Mouse (Mus musculus): ENCODE results near the gene Lag3. TPM values are rescaled to one million over a fixed set of nuclear protein-coding genes. Genes with fewer than 3 reads are reported as not detected.

Gene Lag3
- polyA plus RNA-seq, 1 experiment from 2014 or later = 2.8 TPM

DNA sequence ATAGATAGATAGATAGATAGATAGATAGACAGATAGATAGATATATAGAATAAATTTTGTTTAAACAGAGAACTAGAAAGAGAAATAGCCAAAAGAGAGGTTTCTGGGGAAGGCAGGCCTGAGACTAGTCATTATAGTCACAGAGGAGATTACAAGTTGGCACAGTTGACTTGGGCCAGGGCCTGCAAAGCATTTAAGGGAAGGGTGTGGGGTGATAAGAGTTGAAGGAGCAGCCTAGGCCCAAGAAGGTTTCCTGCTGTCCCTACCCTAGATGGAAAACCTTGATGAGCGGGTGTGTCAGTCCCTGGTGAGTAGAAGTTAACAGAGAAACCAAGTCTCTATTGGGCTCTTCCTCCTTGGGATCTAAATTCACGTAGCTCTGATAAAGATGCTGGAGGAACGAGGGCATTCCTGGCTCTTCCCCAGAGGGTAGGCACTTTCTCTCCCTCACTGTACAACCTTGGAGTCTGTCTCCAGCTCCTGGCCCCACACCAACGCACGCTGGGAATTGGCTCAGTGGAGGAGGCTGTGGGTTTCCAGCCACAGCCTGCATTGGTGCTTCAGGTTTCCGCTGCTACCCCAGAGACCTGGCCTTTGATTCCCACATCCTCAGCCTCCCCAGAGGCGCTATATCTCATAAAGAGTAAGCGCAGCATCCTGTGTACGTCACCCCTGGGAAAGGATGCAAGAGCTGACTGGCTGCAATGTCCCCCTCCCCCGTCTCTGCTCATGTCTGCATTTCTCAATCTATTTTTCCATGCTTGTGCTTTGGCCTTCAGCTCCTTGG is 26.6 kb downstream of the Lag3 start:
- DNase-seq (ENCODE audit: low spot score) = no peak
- H3K27ac ChIP-seq = no peak overlapping the region

DNA sequence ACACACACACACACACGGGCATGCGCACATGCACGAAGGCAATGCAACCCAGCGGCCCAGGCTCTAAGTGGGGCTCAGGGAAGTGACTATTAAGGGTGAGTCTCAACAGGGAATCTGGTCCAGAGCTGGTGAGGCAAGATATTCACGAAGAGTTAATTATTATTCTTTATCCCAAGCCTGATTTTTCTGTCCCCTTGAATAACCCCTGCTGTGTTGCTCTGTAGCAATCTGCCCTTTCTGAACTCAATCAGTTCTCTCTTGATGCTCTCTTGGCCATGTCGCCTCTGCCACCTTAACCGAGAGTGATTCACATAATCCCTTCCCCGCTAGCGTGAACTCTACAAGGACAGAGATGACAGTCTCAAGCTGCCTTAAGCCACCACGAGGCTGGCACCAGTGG is 28.2 kb downstream of the Lag3 start:
- Histone ChIP-seq H3K9me3 (no peaks in the 10 kb centered on the region), H3K4me3 (no peak overlapping the region), H3K27me3 (ENCODE audit: insufficient read depth, poor library complexity, severe bottlenecking) (peaks cover 5% of the 10 kb centered on the region; the same call in 1 of the 2 replicates), H3K36me3 (no peaks in the 10 kb centered on the region), H3K4me1 (0 out of 2 replicates have a peak, but pooled peaks cover 9% of the 10 kb centered on the region), H3K27ac (no peak overlapping the region)
- no peak for DNase-seq (ENCODE audit: low spot score)
- WGBS = 74% methylated on average over 10 of the region's 10 CpGs

More for the DNA sequence above, 26.6 kb downstream of the Lag3 start:
- Histone ChIP-seq H3K36me3 (no peaks in the 10 kb centered on the region), H3K4me3 (no peak overlapping the region), H3K4me1 (peaks cover 9% of the 10 kb centered on the region; the same call in 1 of the 2 replicates), H3K9me3 (no peaks in the 10 kb centered on the region), H3K27me3 (ENCODE audit: insufficient read depth, poor library complexity, severe bottlenecking) (no peaks in the 10 kb centered on the region)
- 64% methylated on average over 10 of the region's 10 CpGs for WGBS

DNA sequence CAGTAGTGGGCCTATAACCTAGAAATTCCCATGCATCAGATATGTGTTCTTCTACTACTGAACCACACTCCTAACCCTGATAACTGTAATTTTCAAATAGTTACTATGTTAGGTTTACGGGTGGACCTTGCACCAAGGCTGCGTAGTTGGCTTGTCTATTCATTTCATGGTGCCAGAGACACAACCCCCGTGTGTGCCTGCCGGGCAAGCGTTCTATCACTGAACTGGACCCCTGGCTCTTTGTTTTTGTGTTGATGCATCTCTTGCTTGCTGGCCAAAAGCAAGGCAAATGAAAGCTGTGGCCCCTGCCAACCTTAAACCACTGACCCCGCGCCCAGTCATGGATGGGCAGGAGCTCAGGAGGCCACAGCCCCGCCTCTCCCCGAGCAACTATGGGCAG is 29.7 kb downstream of the Lag3 start:
- Histone ChIP-seq H3K27me3 (ENCODE audit: insufficient read depth, poor library complexity, severe bottlenecking) (peaks cover 5% of the 10 kb centered on the region; the same call in 1 of the 2 replicates), H3K4me3 (no peak overlapping the region), H3K4me1 (0 out of 2 replicates have a peak, but pooled peaks cover 9% of the 10 kb centered on the region), H3K9me3 (no peaks in the 10 kb centered on the region), H3K36me3 (no peaks in the 10 kb centered on the region), H3K27ac (no peak overlapping the region)
- 88% methylated on average over 9 of the region's 9 CpGs for WGBS
- DNase-seq (ENCODE audit: low spot score) = no peak

DNA sequence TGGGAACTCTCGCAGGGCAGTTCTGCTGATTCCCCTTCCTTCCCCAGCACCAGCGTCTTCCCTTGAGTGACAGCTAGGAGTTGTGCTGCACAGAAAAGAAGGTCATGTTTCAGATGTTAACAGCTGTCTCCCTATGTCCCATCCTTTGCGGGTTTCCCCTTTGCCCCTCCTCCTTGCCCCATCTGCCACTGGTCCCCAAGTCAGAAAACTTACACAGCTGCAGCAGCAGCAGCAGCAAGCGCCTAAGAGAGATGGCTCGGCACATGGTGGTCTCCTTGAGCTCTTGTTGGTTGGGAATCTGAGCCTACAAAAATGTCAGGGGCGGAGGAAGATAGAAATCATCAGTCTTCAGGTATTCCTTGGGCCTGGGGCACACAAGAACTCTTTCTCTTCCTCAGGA is 32.1 kb downstream of the Lag3 start:
- no peak for DNase-seq (ENCODE audit: low spot score)
- Histone ChIP-seq H3K27me3 (ENCODE audit: insufficient read depth, poor library complexity, severe bottlenecking) (peaks cover 5% of the 10 kb centered on the region; the same call in 1 of the 2 replicates), H3K4me1 (0 out of 2 replicates have a peak, but pooled peaks cover 6% of the 10 kb centered on the region), H3K9me3 (no peaks in the 10 kb centered on the region), H3K36me3 (no peaks in the 10 kb centered on the region), H3K27ac (no peak overlapping the region), H3K4me3 (no peak overlapping the region)
- 53% methylated on average over 6 of the region's 6 CpGs for WGBS

DNA sequence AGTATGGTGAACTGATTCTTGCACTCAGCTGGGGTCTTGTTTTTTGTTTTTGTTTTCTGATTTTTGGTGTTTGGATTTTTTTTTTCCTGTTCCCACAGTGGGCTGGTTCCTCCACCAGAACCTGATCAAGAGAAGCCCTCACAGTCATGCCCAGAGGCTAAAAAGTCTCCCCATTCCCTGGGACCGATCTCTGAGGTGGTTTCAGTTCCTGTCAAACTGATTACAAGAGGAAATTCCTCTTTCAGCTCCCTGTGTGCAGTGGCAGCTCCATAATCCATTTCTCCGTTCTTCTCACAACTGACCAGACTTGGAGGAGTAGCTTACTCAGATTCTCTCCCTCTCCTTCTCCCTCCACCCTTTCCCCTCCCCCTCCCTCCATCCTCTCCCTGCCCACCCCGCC is 37.2 kb downstream of the Lag3 start:
- Histone ChIP-seq H3K27me3 (ENCODE audit: insufficient read depth, poor library complexity, severe bottlenecking) (peaks cover 2% of the 10 kb centered on the region; the same call in 1 of the 2 replicates), H3K9me3 (no peaks in the 10 kb centered on the region), H3K27ac (no peak overlapping the region), H3K4me3 (no peak overlapping the region), H3K36me3 (no peaks in the 10 kb centered on the region), H3K4me1 (0 out of 2 replicates have a peak, but pooled peaks cover 5% of the 10 kb centered on the region)
- DNase-seq (ENCODE audit: low spot score) = no peak
- 37% methylated on average over 2 of the region's 3 CpGs for WGBS

DNA sequence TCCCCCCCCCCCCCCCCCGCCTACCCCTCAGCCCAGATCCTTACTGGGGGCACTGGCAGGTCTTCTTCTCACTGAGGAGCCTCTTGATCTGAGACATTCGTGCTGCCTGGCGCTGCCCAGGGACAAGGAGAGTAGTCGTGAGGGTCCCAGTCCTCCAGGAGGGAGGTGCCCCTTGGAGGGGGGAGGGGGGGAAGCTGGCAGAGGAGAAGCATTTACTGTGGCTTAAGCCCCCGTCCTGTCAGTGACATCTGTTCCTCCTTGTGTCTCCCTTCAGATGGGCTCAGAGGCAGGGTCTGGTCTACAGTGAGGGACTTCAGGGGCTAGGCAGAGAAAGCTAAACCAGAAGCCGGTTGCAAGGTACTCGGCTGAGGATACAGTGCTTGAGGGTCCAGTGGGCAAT is 44.9 kb downstream of the Lag3 start:
- Histone ChIP-seq H3K4me3 (no peak overlapping the region), H3K27ac (no peak overlapping the region), H3K27me3 (ENCODE audit: insufficient read depth, poor library complexity, severe bottlenecking) (peaks cover 59% of the 10 kb centered on the region), H3K4me1 (peaks cover 25% of the 10 kb centered on the region), H3K9me3 (no peaks in the 10 kb centered on the region), H3K36me3 (no peaks in the 10 kb centered on the region)
- DNase-seq (ENCODE audit: low spot score) = no peak
- WGBS = 50% methylated on average over 7 of the region's 7 CpGs

DNA sequence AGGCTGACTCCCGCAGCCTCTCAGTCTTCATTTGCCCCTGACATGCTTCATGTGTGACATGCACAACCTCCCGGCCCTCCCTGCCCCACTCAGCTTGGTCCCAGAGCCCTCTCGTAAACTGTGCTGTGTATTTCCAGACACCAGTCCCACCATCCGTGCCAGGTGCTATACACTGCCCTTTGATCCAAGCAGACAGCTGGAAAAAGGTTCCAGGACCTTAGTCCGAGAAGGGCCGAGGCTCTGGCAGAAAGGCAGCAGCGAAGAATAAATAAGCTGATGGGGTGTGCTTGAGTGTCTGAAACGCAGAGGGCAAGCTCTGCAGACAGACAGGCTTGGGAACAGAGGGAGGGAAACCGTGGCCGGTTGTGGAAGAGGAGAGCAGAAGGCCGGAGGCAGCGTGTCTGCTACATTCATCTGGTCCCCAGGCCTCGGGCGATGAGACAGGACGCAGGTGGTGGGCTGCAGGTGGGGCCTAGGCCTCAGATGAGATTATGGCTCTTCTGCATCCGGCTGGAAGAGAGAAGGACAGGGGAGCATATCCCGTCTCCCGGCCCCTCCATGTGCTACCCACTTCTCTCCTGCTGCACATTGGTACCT is 45.6 kb downstream of the Lag3 start:
- H3K27me3 ChIP-seq (ENCODE audit: insufficient read depth, poor library complexity, severe bottlenecking) = peaks cover 66% of the 10 kb centered on the region
- no peak overlapping the region for H3K27ac ChIP-seq
- H3K9me3 ChIP-seq = no peaks in the 10 kb centered on the region
- 59% methylated on average over 18 of the region's 18 CpGs for WGBS
- no peak overlapping the region for H3K4me3 ChIP-seq
- no peaks in the 10 kb centered on the region for H3K36me3 ChIP-seq
- DNase-seq (ENCODE audit: low spot score) = no peak
- peaks cover 32% of the 10 kb centered on the region for H3K4me1 ChIP-seq

DNA sequence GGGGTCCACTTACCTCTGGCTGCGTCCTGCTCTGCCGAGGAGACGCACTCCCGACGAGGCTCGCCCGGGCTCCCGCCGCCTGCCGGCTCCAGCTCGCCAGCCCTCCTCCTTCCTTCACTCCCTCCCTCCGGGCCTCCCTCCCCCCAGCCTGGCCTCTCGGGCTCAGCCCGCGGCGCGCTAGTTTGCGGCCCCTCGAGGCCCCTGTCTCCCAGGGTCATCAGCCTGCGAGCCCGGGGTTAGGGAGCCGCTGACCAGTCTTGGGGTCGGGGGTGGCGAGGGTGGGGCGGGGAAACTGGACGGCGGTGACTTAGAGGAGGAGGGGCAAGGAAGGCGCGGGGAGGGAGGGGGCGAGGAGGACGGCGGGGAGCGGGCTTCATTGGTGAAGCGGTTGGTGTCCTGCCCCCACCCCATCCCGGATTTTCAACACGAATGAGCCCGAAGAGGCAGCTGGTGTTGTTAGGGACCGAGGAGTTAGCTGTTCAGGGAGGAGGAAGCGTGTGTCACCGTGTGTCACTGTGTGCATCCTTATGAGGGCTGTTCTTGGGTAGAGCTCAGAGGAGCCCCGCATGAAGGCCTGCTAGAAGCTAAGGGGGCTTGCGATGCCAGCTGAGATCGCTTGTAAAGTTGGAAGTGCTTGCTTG is 47.7 kb downstream of the Lag3 start, which contains the start of gene Gpr162:
Gpr162 (minus strand) TSS at position 326 of the 641 bp plus-strand sequence.
- Histone ChIP-seq H3K36me3 (no peaks in the 10 kb centered on the region), H3K4me3 (peak within 1 kb of the TSS; percentile 76), H3K9me3 (no peaks in the 10 kb centered on the region), H3K4me1 (peaks cover 45% of the 10 kb centered on the region), H3K27ac (peak within 1 kb of the TSS; percentile 90), H3K27me3 (ENCODE audit: insufficient read depth, poor library complexity, severe bottlenecking) (peaks cover 81% of the 10 kb centered on the region)
- no peak for DNase-seq (ENCODE audit: low spot score)
- WGBS = under 1% methylated on average over 42 of the region's 43 CpGs

DNA sequence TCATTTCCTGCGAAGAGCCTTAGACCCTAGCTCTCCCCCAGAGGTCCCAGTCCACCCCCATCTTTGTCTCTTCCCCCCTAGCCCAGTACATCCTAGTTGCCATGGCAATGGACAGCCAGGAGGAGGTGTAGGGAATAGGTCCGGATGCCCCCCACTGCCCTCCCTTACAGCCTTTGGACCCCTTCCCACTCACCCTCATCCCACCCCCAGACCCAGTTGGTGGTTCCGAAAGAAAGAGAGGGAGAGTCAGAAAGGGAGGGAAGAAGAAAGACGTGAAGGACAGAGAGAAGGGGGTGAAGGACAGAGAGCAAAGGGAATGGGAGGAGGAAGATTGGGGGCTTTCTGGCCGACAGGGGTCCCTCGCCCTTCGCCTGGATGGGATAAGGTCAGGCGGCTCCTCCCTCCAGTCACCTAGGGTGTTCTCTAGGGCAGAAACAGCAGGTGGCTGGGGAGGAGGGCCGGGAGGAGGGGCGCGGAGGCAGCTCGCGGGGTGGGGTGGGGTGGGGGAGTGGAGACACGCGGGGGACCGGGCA is 48.3 kb downstream of the Lag3 start:
- peak overlapping the region; percentile 76 for H3K4me3 ChIP-seq
- no peaks in the 10 kb centered on the region for H3K36me3 ChIP-seq
- peaks cover 50% of the 10 kb centered on the region for H3K4me1 ChIP-seq
- peaks cover 86% of the 10 kb centered on the region for H3K27me3 ChIP-seq (ENCODE audit: insufficient read depth, poor library complexity, severe bottlenecking)
- WGBS = 0% methylated on average over 15 of the region's 16 CpGs
- peak overlapping the region; percentile 90 for H3K27ac ChIP-seq
- DNase-seq (ENCODE audit: low spot score) = no peak
- H3K9me3 ChIP-seq = no peaks in the 10 kb centered on the region

DNA sequence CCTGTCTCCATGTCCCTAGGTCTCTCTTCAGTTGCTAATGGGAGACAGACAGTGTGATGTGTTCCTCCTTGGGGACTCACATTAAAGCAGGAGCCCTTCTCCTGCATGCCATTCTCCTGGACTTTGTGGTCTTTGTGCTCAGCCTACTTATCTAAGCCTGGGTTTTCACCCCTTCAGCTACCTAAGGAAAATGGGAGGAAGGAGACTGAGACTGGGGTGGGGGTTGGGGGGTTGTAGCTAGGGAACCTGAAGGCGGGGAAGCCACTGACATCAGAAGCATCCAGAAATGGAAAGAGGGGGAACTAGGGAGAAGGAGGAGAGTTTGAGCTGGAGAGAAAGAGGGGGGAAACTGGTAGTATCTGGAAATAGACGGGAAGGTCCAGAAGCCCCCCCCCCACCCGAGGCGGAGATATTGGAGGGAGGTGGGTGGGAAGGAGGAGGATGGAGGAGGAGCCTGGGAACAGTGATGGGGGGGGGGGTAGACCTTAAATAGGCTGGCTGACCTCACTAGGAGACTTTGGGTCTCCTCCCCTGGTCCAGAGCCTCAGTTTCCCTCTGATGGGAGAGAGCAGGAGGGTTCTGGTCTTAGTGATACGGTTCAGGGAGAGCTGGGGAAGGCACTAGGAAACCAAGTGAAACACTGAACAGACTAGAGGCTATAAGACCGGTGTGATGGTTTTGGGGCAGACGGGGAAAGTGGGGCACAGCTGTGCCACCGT is 48.9 kb downstream of the Lag3 start:
- peak overlapping the region; percentile 90; the same call in 1 of the 2 replicates for H3K27ac ChIP-seq
- WGBS = 12% methylated on average over 8 of the region's 8 CpGs
- no peak for DNase-seq (ENCODE audit: low spot score)
- no peaks in the 10 kb centered on the region for H3K9me3 ChIP-seq
- H3K4me1 ChIP-seq = peaks cover 55% of the 10 kb centered on the region
- peaks cover 89% of the 10 kb centered on the region for H3K27me3 ChIP-seq (ENCODE audit: insufficient read depth, poor library complexity, severe bottlenecking)
- no peaks in the 10 kb centered on the region for H3K36me3 ChIP-seq
- H3K4me3 ChIP-seq = peak overlapping the region; percentile 76

DNA sequence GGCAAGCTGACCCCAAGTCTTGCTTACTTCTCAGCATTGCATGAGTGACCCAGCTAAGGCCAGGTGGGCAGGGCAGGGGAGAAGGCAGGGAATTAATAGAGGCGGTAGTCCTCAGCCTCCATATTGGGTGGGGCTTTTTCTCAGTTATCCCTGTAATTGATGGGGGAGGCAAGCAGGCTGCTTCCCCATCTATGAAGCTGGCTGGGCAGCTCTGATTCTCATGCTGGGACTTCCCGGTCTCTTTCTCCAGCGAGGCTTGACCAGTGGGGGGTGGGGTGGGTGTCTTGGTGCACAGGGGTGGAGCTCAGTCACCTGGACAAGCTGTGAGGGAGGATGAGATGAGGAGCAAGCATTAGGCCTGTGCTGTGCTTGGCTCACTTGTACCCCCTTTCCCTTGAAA is 49.7 kb downstream of the Lag3 start:
- no peaks in the 10 kb centered on the region for H3K36me3 ChIP-seq
- no peak overlapping the region for H3K27ac ChIP-seq
- H3K9me3 ChIP-seq = no peaks in the 10 kb centered on the region
- H3K27me3 ChIP-seq (ENCODE audit: insufficient read depth, poor library complexity, severe bottlenecking) = peaks cover 86% of the 10 kb centered on the region
- peaks cover 62% of the 10 kb centered on the region for H3K4me1 ChIP-seq
- H3K4me3 ChIP-seq = no peak overlapping the region
- DNase-seq (ENCODE audit: low spot score) = no peak
- WGBS = 41% methylated on average over 3 of the region's 3 CpGs

DNA sequence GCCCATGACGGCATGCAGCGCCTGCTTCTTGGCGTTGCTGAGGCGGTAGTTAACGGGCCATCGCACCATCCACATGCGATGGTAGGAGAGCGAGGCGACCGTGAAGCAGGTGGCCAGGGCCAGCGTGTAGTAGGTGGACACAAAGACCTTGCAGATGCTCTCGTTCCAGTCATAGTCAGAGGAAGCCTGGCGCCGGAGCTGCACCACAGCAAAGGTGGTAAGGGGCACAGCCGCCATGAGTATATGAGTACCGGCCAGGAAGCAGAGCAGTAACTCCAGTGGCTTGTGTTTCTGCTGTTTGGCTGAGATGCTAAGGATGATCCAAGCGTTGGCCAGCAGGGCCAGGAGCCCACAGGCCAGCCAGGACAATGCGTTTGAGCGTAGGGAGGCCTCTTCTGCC is 50.2 kb downstream of the Lag3 start:
- 78% methylated on average over 19 of the region's 19 CpGs for WGBS
- Histone ChIP-seq H3K27me3 (ENCODE audit: insufficient read depth, poor library complexity, severe bottlenecking) (peaks cover 80% of the 10 kb centered on the region), H3K4me3 (no peak overlapping the region), H3K9me3 (no peaks in the 10 kb centered on the region), H3K36me3 (no peaks in the 10 kb centered on the region), H3K27ac (no peak overlapping the region), H3K4me1 (peaks cover 67% of the 10 kb centered on the region)
- no peak for DNase-seq (ENCODE audit: low spot score)
